Mouse (Mus musculus): Measurements from ENCODE around the gene St3gal3.

Gene St3gal3

GRCm38 (mm10) chr4:118054615-118055014 is 80.1 kb downstream of the St3gal3 start:
- no peak for DNase-seq (ENCODE audit: low spot score)

GRCm38 (mm10) chr4:118053904-118054303 is 80.8 kb downstream of the St3gal3 start:
- no peak for DNase-seq (ENCODE audit: low spot score)

- DNase-seq (ENCODE audit: low spot score), result no peak
These were observed 85.0 kb downstream of the St3gal3 start for GRCm38 (mm10) chr4:118049606-118050302.

GRCm38 (mm10) chr4:118044510-118044909 is 90.2 kb downstream of the St3gal3 start:
- no peak for DNase-seq (ENCODE audit: low spot score)

GRCm38 (mm10) chr4:118043331-118044002 is 91.2 kb downstream of the St3gal3 start:
- DNase-seq (ENCODE audit: low spot score), result no peak

GRCm38 (mm10) chr4:118042671-118043320 is 91.9 kb downstream of the St3gal3 start:
- no peak for DNase-seq (ENCODE audit: low spot score)

- no peak for DNase-seq (ENCODE audit: low spot score)
These were observed 93.6 kb downstream of the St3gal3 start for GRCm38 (mm10) chr4:118041145-118041544.

- DNase-seq (ENCODE audit: low spot score), result peak; percentile 42
These were observed 94.1 kb downstream of the St3gal3 start for GRCm38 (mm10) chr4:118040650-118041049.

- DNase-seq (ENCODE audit: low spot score), result no peak
These were observed 94.8 kb downstream of the St3gal3 start for GRCm38 (mm10) chr4:118039964-118040363.

- DNase-seq (ENCODE audit: low spot score), result no peak
These were observed 96.7 kb downstream of the St3gal3 start for GRCm38 (mm10) chr4:118038023-118038422.

- DNase-seq (ENCODE audit: low spot score), result peak; percentile 42
These were observed 97.3 kb downstream of the St3gal3 start for GRCm38 (mm10) chr4:118037406-118037805.

GRCm38 (mm10) chr4:118036531-118036930 is 98.2 kb downstream of the St3gal3 start:
- DNase-seq (ENCODE audit: low spot score), result no peak

GRCm38 (mm10) chr4:118035090-118035489 is 99.6 kb downstream of the St3gal3 start:
- no peak for DNase-seq (ENCODE audit: low spot score)

- no peak for DNase-seq (ENCODE audit: low spot score)
These were observed 101.7 kb downstream of the St3gal3 start for GRCm38 (mm10) chr4:118033026-118033425.

- DNase-seq (ENCODE audit: low spot score), result no peak
These were observed 102.9 kb downstream of the St3gal3 start for GRCm38 (mm10) chr4:118031776-118032170.

- DNase-seq (ENCODE audit: low spot score), result no peak
These were observed 103.5 kb downstream of the St3gal3 start for GRCm38 (mm10) chr4:118031132-118031775.

- DNase-seq (ENCODE audit: low spot score), result no peak
These were observed 104.4 kb downstream of the St3gal3 start for GRCm38 (mm10) chr4:118030330-118030729.

GRCm38 (mm10) chr4:118029892-118030291 is 104.8 kb downstream of the St3gal3 start:
- no peak for DNase-seq (ENCODE audit: low spot score)

GRCm38 (mm10) chr4:118028994-118029393 is 105.7 kb downstream of the St3gal3 start:
- DNase-seq (ENCODE audit: low spot score), result no peak

GRCm38 (mm10) chr4:118025931-118026330 is 108.8 kb downstream of the St3gal3 start:
- no peak for DNase-seq (ENCODE audit: low spot score)

GRCm38 (mm10) chr4:118025381-118025780 is 109.3 kb downstream of the St3gal3 start:
- no peak for DNase-seq (ENCODE audit: low spot score)

GRCm38 (mm10) chr4:118022811-118023210 is 111.9 kb downstream of the St3gal3 start:
- DNase-seq (ENCODE audit: low spot score), result no peak

- DNase-seq (ENCODE audit: low spot score), result no peak
These were observed 112.3 kb downstream of the St3gal3 start for GRCm38 (mm10) chr4:118022406-118022805.

Data from embryo, embryonic 10 days (tissue).